Mouse (Mus musculus) right cerebral cortex, adult 18-20 months (tissue): ENCODE measurements around the gene Ttc41.
A peak's percentile ranks its signal among the peaks of the same experiment; 100 is the strongest.

Experiments
- DNase-seq: peaks from one replicate; pipeline ENCODE4 v3.0.0; 2022; ENCODE audit warnings: mixed read lengths

The Ttc41 gene

DNA sequence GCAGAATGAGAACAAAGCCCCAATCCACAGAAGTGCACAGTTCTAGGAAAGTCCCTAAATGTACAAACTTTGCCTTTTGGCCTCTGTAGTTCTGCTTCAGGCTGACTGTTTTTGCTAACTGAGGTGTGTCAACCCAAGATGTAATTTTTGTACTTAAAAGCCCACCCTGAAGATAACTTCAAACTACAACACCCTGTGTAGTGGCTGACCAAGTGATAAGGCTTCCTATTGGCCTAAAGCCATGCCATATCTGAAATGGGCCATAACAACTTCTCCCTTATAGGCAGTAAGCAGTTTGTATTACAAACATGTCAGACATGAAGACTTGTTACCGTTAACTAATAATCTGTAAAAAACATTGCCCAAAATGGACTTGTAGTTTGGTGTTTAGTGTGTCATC lies 52.1 kb downstream of the Ttc41 start:
- no peak for DNase-seq

DNA sequence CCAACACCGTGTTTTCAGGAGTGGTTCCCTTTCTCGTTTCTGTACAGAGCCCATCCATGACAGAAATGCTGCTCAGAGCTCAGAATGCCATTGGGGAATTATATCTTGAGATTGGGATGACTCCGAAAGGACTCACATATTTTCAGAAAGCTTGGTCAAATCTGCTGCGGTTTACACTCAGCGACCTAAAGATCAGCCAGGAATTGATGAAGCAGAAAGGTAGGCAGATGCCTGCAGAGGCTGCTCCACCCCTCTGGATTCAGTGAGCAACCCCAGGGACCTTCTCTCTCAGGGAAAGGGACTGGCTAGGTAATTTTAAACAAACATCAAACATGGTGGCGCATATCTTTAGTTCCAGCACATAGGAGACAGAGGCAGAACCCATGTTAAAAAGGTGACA lies 52.6 kb downstream of the Ttc41 start:
- no peak for DNase-seq

DNA sequence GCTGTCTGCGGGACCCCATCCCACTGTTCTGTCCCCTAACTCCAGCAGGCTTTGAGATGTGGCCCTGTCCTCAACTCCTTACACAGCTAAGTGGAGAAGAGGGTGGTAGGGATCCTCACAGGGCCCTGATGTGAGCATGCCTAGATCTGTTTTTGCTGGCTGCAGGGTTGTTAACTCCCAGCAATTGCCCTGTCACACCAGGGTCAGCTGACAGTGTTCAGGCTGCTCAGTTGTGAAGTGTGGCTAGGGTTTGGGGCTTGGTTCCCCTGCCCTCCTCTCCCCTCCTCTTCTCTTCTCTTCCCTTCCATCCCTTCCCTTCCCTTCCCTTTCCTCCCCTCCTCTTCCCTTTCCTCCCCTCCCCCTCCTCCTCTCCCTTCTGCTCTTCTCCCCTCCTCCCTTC lies 55.6 kb downstream of the Ttc41 start:
- DNase-seq, result no peak

DNA sequence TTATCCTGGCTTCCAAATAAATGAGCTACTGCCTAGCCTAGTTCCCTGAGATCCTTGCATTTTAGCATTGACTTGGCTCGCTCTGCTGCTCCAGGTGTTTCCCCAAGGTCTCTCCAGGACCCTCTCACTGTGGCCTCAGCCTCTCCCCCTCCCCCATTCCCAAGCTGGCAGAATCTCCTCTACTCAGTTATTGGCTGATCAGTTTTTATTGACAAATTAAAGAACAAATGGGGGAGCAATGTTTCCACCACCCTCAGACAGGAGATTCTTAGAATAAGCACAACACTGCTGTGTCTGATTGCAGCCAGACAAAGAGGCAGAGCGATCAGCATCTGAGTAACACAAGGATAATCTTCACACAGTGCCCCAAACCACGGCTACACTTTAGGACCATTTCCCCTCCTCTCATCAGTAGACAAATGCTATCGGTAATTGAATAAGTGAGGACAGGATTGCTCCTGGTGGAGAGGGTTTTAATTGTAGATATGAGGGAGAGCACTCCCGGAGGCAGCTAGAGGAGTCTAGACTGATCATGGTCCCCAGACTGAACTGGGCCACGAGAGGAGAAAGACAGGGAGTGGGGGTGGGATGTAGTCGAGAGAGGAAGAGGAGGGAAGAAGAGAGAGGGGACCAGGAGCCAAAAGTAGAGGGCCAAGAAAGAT lies 56.2 kb downstream of the Ttc41 start:
- no peak for DNase-seq

DNA sequence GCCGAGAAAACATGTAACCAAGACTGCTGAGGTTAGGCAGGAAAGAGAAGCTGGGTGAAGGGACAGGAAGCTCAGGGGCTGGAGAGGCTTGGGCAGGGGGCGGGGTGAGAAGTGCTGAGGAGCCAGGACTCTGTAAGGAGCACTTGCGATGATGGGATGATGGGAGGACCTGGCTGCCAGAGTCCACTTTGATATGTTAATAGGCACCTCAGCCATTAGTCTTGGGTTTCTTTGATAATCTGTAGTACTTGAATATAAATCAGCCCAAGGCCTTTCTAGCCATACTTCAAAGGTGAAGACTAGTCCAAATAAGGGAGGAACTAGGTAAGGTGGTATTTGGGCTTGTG lies 56.7 kb downstream of the Ttc41 start:
- DNase-seq, result no peak

DNA sequence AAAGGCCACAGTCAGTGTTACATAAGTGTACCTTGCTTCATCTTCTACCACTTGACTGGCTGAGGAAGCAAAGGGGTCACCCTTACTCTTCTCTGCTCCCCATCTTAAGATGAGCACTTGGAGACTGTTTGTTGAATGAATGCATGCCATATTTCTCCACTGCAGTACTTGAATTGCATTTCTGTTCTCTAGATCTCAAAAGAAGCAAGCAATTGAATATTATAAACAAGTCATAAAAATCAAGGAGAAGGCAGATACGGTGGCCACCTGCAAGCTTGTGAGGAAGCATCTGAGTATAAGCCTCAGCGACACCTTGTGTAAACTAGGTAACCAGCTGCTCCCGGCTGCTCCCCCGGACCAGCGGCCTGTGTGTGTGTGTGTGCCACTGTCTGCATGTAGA lies 58.1 kb downstream of the Ttc41 start, which contains the start of gene Gm49358:
Gm49358 (plus strand) TSS at position 301 of the 400 bp plus-strand sequence.
- no peak for DNase-seq

DNA sequence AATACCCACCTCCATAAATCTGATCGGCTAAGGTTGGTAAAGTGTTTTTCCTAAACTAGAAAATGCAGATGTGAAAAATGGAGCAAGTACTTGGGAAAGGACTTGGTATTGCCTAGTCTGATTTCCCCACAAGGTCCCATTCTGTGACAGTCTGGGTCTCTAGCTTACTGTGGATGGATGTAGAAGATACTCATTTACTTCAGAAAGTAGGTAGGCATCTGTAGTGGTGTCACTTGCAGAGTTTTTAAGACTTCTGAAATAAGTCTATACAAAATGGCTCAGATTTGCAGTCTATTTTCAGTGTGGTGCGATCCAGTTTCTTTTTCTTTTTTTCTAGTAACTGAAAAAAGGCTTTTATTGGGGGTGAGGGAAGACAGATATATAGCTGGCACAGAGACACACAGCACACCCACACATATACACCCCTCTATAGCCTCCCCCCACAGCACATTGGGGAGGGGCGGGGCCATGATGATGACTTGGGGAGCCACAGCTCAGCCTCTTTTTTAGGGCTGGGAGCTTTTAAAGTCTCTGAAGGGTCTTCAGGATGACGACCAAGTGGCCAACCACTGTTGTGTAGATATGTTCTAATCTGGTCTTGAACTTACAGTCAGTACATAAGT lies 59.8 kb downstream of the Ttc41 start:
- peak; percentile 20 for DNase-seq

DNA sequence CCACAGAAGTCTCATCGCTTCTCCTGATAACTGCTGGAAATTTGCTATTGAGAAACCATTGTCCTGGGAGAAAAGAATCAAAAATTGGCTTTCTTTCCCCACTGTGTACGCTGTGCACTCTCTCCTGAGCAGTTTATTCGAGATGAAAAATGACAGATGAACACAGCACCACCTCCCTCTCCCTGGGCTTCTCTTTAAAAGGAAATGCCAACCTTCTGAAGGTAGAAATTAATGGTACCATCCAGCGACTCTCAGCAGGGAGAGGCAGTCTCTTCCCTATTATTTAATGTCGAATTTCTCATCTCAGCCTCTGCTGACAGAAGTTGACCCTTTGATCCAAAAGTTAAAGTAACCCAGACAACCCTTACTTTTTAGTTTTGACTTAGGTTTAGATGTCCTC lies 63.6 kb downstream of the Ttc41 start:
- DNase-seq, result no peak

DNA sequence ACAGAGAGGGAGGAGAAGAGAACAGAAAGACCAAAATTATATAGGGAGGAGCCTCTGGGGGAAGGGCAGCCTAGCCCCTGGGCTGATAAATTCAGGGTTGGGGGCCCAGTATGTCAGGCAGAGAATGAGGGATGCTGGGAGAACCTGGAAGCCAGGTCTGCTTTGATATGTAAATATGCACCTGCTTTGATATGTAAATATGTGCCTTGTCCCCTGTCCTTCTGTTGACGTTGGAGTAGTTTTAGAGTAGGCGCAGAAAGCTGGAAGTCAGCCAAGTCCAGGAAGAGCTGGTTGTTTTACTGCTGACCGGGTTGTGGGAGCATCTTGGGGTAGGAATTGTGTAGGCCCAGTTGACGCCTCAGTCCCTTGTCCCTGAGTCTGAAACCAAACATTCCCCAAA lies 64.2 kb downstream of the Ttc41 start:
- DNase-seq, result no peak

DNA sequence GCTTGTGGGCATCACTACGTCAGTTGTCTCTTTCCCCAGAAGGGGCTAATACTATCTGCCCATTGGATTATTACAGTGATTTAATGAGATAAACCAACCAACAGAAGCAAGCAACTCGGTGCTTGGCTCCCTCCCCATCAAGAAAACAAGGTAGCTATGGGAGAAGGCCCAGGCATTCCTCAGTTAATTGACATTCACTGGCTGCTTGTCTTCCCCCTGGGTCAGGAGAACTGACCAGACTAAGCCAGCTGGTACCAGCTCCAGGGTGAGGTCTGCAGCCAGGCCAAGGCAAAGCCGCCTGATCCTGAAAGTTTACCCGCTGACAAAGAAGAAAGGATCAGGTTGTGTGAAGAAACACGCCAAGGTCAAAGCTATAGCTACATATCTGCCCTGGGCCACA lies 66.1 kb downstream of the Ttc41 start:
- no peak for DNase-seq

DNA sequence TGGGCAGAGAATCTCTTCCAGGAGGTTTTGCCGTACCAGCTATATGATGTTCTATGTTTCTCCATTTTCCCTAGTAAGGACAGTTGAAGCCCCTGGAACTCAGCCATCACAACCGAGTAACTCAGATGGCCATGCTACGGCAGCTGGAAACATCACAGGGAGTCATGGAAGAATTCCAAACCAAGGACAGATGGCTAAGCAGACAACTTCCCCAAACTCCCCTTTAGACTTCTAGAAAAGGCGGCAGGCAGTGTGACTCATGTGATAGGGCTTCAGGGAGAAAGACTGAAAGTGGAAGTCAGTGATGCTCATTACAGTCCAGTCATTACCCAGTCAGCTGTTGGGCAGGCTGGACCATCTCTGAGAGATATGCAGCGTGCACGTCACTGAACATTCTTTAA lies 66.6 kb downstream of the Ttc41 start:
- peak; percentile 45 for DNase-seq

DNA sequence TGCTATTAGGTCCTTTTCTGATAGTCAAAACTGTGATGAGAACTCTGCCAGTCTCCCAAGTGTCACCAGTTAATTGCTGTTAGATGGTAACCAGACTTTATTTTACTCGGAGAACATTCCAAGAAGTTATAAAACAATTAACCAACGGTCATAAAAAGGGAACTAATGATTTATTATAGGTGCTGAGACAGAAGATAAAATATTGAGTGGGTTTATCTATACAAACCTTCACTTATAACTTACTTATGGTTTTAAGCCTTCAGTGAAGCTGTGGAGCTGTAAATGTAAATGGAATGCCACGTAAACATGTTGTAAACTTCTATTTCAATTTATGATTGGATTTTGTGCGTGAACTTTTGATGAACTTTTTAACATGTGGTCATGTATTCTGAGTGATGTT lies 67.7 kb downstream of the Ttc41 start:
- no peak for DNase-seq

DNA sequence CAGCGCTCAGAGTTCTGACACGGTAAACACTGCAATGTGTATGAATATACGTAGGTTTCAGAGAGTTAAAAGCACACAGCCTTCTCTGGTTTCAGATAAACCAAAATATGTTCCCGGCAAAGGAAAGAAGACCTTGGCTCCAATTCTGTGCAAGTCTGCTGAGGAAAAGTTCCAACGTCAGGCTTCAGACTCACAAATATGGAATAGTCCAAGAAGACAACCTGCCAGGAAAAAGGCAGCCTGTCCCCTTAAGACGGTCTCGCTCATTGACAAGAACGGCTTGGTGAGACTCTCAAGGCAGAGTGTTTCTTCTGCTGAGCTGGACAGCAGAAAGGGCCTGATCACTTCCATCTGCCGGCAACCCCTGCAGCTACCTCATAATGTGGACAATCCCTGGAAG lies 70.7 kb downstream of the Ttc41 start:
- no peak for DNase-seq

DNA sequence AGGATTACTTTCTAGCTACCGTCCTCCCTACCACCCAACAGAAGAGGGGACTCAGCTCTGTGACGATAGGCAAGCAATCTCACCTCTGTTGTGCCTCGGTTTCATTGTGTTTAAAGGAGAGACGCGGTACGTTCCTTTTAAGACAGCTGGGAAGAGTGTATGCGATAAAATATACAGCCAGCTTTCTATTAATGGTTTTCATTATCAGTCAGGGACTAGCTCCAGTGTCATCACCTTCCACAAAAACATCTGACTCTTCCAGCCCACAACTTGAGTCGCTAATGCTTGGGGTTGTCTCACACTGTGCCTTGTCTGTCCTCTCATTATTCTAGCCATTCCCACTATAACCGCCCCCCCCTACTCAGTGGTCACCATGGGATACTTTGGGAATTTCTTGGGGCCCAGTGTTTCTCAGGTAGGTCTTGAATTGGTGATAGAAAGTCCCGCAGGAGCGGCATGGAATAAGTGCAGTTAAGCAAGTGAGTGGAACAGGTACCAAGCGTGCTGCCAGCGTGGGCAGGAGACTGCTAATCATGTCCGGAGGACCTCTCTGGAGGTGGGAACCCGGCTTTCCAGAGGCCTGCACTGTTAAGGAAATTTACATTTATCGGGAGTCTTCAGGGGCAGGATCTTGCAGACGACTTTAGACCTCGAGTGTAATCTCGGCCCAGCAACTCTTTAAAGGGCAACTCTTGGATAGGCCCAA lies 72.2 kb downstream of the Ttc41 start:
- DNase-seq, result no peak

DNA sequence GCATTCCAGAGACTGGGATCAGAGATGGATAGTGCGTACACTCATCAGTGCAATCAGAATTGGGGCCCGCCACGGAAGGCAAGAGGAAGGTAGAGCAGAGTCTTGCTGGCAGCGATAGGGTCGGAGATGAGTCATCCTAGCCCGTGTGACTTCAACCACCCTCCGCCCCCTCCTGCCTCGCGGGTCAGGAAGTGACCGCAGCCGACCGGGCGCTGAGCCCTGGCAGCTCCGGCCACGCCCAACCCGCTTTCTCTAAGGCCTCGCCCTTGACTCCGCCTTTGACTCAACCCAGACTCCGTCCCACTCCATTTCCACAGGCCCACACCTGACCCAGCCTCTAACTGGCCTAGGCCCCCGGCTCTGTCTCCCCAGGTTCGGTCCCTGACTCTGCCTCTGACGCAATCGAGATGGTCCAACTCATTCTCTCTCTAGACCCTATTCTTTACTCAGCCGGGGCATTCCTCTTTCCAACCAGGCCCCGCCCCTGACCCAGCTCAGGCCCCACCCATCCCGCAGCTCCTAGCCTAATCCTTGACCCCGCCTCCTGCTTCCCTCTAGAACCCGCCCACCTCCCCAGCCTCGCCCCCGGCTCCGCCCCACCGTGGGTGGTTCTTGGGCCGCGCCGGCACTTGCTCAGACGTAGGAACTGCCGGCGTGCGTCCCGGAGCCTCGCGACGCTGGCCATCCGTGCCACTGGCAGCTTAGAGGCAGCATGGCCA lies 72.9 kb downstream of the Ttc41 start, which contains the start of gene Nt5dc3:
Nt5dc3 (plus strand) TSS at position 608 of the 719 bp plus-strand sequence.
- peak; percentile 95 for DNase-seq

DNA sequence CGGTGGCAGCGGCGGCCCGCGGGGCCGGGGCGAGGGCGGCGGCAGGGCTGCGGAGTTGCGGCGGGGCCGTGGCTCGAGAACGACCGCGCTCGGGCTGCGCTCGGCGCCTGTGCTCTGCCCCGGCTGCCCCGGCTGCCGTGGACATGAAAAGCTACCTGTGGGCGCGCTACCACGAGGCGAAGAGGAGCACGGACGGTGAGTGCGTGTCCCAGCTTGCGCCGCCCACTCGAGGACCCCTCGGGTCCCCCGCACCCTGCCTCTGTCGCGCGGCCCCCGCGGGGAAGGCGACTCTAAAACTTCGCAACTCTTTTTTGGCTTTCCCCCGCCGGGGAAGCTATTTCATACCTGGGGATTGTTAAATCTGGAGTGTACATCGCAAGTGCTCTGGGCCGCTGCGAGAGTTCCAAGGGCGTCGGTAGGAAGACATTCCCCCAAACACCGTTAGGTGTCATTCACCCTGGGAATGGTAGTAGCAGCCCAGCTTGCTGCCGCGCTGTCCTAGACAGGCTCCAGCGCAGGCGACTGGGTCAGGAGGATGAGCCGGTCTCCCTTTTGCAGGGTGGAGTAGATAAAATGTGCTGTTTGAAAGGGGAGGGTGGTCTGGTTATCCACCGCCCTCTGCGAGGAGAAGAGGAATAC lies 73.6 kb downstream of the Ttc41 start:
- peak; percentile 25 for DNase-seq

DNA sequence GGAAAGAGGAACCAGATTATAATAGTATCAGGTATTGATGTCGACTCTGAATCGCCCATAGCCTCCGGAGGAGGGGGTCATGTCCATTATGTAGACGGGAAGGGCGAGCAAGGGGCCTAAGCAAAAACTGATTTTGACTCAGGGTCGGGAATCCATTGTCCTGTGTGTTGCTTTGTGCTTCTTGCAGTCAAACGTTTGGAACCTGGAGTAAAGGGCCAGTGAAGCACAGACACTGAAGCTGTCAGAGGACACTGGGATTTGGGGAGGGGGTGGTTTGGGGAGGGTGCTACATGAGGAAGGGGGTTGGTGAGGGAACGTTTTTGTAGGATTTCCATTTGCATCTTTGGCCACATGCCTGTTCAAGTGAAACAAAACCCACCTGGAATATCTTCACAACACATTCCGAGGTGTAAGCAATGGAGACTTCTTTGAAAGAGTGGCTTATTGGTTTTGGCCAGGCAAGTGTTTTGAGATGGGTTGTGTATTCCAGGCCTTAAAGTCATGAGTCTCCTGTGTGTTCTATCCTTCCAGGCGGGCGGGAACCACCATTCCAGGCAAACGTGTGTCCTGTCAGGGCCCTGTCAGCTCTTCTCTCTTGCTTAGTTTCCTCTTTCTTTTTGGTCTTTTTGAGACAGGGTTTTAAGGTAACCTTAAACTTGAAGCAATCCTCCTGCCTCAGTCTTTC lies 74.3 kb downstream of the Ttc41 start:
- DNase-seq, result no peak

DNA sequence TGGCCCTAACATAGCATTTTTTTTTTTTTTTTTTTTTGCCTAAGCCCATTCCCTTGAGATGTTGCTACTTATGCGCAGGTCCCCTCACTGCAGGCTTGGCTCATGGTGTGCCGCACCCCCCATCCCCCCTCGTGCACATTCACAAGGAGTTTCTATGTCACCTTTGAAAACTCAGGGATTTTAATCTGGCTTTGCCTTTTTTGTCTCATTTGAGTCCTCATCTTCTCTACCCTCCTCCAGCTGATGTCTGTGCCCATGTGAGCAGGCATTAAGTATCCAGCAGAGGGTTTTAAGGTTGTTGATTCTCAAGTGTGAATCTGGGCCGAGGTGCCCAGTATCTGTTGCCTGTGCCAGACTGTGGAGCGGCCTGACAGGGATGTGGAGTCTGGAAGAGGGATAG lies 76.0 kb downstream of the Ttc41 start:
- DNase-seq, result no peak

DNA sequence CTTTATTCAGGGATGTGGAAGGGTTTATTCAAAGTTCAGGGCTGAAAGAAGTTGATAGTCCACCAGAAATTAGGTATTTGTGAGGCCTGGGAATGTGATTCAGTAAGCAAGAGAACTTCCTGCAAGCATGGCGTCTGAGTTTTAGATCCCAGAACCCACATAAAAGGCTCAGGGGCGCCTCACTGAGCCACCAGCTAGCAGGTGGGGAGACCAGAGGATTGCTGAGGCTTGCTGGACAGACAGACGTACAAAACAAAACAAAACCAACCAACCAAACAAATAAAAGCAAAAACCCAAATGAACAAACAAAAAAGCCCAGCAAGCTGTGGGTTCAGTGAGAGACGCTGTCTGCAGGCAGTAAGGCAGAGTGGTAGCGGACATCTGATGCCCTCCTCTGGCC lies 77.0 kb downstream of the Ttc41 start:
- DNase-seq, result no peak

DNA sequence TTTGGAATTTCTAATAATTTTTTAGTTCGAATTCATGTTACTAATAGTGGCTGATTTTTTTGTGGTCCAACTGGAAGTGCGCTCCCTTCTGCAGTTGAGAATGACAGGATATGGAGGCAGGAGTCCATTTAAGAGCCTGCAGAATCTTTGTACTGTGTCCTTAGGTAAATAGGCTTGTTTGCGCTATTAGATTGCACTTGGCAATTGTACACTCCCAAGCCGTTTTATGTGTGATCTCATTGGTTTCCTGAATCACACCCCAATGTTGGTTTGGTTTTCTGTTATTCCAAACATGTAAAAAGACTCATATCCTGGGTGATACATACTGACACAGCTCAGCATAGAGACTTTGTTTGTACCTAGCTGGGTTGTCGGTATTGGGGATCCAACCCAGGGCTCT lies 78.0 kb downstream of the Ttc41 start:
- DNase-seq, result no peak

DNA sequence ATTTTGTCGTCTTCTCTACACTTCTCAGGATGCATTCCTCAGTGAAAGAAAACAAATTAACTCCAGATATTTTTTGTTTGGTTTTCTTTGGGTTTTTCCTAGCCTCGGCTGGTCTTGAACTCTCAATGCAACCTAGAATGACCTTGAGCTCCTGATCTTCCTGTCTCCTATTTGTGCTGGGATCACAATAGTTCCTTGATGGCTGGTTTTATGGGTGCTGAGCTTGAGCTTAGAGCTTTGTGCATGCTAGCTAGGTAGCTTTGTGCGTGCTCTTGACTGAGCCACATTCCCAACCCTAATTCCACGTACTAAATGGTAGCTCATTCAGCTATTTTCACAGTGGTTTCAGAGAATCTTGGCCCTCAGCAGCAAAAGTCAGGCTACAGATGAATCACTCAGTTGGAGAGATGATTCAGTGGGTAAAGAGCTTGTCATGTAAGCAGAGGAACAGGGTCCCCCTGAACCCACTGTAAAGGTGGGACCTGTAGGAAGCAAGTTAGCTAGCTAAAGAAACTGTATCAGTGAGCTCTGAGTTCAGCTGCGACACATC lies 78.6 kb downstream of the Ttc41 start:
- no peak for DNase-seq

DNA sequence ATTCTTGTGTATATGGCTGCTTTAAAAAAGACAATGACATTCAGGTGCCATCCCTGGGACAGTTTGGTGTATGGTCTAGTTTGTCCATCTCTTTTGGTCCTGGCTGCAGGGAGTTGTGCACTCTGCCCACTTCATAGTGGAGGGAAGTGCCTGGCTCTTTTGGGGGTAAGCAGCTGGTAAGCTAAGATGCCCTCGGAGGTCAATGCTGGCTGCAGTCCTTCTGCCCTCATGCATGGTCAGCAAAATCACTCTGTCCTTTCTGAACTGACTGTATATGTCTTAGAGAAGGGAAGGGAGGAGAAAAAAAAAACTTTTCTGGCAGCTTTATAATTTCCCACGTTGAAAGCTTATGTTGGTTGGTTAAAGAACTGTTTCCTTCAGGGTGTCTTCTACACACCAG lies 79.8 kb downstream of the Ttc41 start:
- no peak for DNase-seq
